Mouse (Mus musculus) c-Kit-positive CD71-positive TER-119-positive erythroid progenitor cells, embryonic 14.5 days (primary cell): Measurements from ENCODE around the gene Prim1.

ENCODE experiments used
- DNase-seq: peaks from one replicate; pipeline ENCODE4 v3.0.0-alpha.2; 2013; ENCODE audit warnings: low spot score

Prim1 gene

GRCm38 (mm10) chr10:128015068-128015934 lies at the start of gene Prim1:
Prim1 (plus strand) TSS chr10:128015168.
- peak; percentile 83 for DNase-seq

- DNase-seq, result no peak
Observed at GRCm38 (mm10) chr10:127966506-127966905, 48.5 kb upstream of the Prim1 start.

GRCm38 (mm10) chr10:127969820-127970219 lies 45.1 kb upstream of the Prim1 start:
- DNase-seq, result no peak

- DNase-seq, result no peak
Observed at GRCm38 (mm10) chr10:127970359-127970831, 44.6 kb upstream of the Prim1 start.

- no peak for DNase-seq
Observed at GRCm38 (mm10) chr10:127971135-127971534, 43.8 kb upstream of the Prim1 start.

GRCm38 (mm10) chr10:127974062-127974461 lies 40.9 kb upstream of the Prim1 start:
- no peak for DNase-seq

- no peak for DNase-seq
Observed at GRCm38 (mm10) chr10:127975503-127975902, 39.5 kb upstream of the Prim1 start.

GRCm38 (mm10) chr10:127984650-127985049 lies 30.3 kb upstream of the Prim1 start:
- DNase-seq, result no peak

- DNase-seq, result no peak
Observed at GRCm38 (mm10) chr10:127985601-127986000, 29.4 kb upstream of the Prim1 start.

- no peak for DNase-seq
Observed at GRCm38 (mm10) chr10:127996690-127997089, 18.3 kb upstream of the Prim1 start.

GRCm38 (mm10) chr10:127998260-127998659 lies 16.7 kb upstream of the Prim1 start:
- DNase-seq, result no peak

- no peak for DNase-seq
Observed at GRCm38 (mm10) chr10:128003281-128003801, 11.6 kb upstream of the Prim1 start.

GRCm38 (mm10) chr10:128004918-128005317 lies 10.1 kb upstream of the Prim1 start:
- no peak for DNase-seq

- no peak for DNase-seq
Observed at GRCm38 (mm10) chr10:128005479-128005878, 9.5 kb upstream of the Prim1 start.

- DNase-seq, result no peak
Observed at GRCm38 (mm10) chr10:128007446-128007845, 7.5 kb upstream of the Prim1 start, which contains the start of gene Hsd17b6. Hsd17b6 (minus strand) TSS chr10:128007611.

GRCm38 (mm10) chr10:128008207-128008889 lies 6.6 kb upstream of the Prim1 start:
- peak; percentile 79 for DNase-seq

GRCm38 (mm10) chr10:128009735-128010134 lies 5.2 kb upstream of the Prim1 start:
- DNase-seq, result no peak

GRCm38 (mm10) chr10:128022196-128022595 lies 7.2 kb downstream of the Prim1 start:
- DNase-seq, result no peak

- DNase-seq, result no peak
Observed at GRCm38 (mm10) chr10:128023496-128023895, 8.5 kb downstream of the Prim1 start.

GRCm38 (mm10) chr10:128029931-128030330 lies 15.0 kb downstream of the Prim1 start:
- no peak for DNase-seq

- DNase-seq, result no peak
Observed at GRCm38 (mm10) chr10:128030860-128031259, 15.9 kb downstream of the Prim1 start.

GRCm38 (mm10) chr10:128036746-128037425 lies 21.9 kb downstream of the Prim1 start:
- peak; percentile 60 for DNase-seq
